20 mouse cellular contexts compared by ENCODE assay signal in genomic region chr11:104547502-104547901, GRCm38 (mm10).
"Had no signal": no experiment of that assay in that cellular context is flagged by ENCODE, and none has a peak within 500 bp of the region (broad histone marks: within the 10 kb centered on the region; RNA-seq: fewer than 3 reads in every experiment).

No protein-coding gene starts in this region.

- H3K9ac ChIP-seq: kidney, embryonic 15.5 days; limb, embryonic 12.5 days; limb, embryonic 15.5 days; midbrain, embryonic 12.5 days; midbrain, embryonic 15.5 days; neural tube, embryonic 12.5 days; neural tube, embryonic 15.5 days; stomach, embryonic 15.5 days had no signal

- H3K4me2 ChIP-seq: kidney, embryonic 15.5 days; limb, embryonic 12.5 days; limb, embryonic 15.5 days; midbrain, embryonic 12.5 days; midbrain, embryonic 15.5 days; neural tube, embryonic 12.5 days; neural tube, embryonic 15.5 days; stomach, embryonic 15.5 days had no signal

- H3K27ac ChIP-seq: kidney, embryonic 15.5 days; limb, embryonic 12.5 days; limb, embryonic 15.5 days; midbrain, embryonic 12.5 days; midbrain, embryonic 15.5 days; neural tube, embryonic 12.5 days; neural tube, embryonic 15.5 days; stomach, embryonic 15.5 days had no signal

- H3K4me3 ChIP-seq: kidney, embryonic 15.5 days; limb, embryonic 12.5 days; limb, embryonic 15.5 days; midbrain, embryonic 12.5 days; midbrain, embryonic 15.5 days; neural tube, embryonic 12.5 days; neural tube, embryonic 15.5 days; stomach, embryonic 15.5 days had no signal

- DNase-seq: kidney, adult 8-10 months; kidney, postnatal 10 days; kidney, postnatal 36 days; left cerebral cortex, postnatal 4 days; lung, adult 2 months; lung, postnatal 14 days; lung, postnatal 4 days; right cerebral cortex, adult 18-20 months; right cerebral cortex, postnatal 14 days; right cerebral cortex, postnatal 4 days; thymus, postnatal 36 days had no signal

- H3K27me3 ChIP-seq: kidney, embryonic 15.5 days; limb, embryonic 12.5 days; limb, embryonic 15.5 days; midbrain, embryonic 12.5 days; midbrain, embryonic 15.5 days; neural tube, embryonic 12.5 days; neural tube, embryonic 15.5 days; stomach, embryonic 15.5 days had no signal

- H3K36me3 ChIP-seq: kidney, embryonic 15.5 days; limb, embryonic 15.5 days; midbrain, embryonic 12.5 days; midbrain, embryonic 15.5 days had no signal

- ATAC-seq: intestine, postnatal 0 days; midbrain, embryonic 15.5 days had no signal

- H3K9me3 ChIP-seq: kidney, embryonic 15.5 days; limb, embryonic 12.5 days; limb, embryonic 15.5 days; midbrain, embryonic 12.5 days; midbrain, embryonic 15.5 days; neural tube, embryonic 12.5 days; neural tube, embryonic 15.5 days; stomach, embryonic 15.5 days had no signal
